Mouse (Mus musculus): ENCODE results near the gene Stk38.
"Not testable (repeated sequence)": the region's sequence is repeated elsewhere in the genome, so short reads cannot be mapped to it uniquely, and the experiment has no call there.

Stk38 gene

GRCm38 (mm10) chr17:29035506-29035905, 27.7 kb upstream of the Stk38 start:
- peak; percentile 55 for DNase-seq (ENCODE audit: low read depth)

- DNase-seq (ENCODE audit: low read depth): peak; percentile 63
These were observed 26.5 kb upstream of the Stk38 start for GRCm38 (mm10) chr17:29034264-29034663.

- peak; percentile 59 for DNase-seq (ENCODE audit: low read depth)
These were observed 25.8 kb upstream of the Stk38 start for GRCm38 (mm10) chr17:29033569-29034061.

- peak; percentile 99 for DNase-seq (ENCODE audit: low read depth)
These were observed 24.7 kb upstream of the Stk38 start, which contains the start of gene Srsf3 for GRCm38 (mm10) chr17:29032274-29033069. Srsf3 (plus strand) TSS chr17:29032628.

GRCm38 (mm10) chr17:29031771-29032273, 24.0 kb upstream of the Stk38 start:
- DNase-seq (ENCODE audit: low read depth): peak; percentile 87

GRCm38 (mm10) chr17:29031085-29031711, 23.4 kb upstream of the Stk38 start:
- DNase-seq (ENCODE audit: low read depth): not testable (repeated sequence)

- peak; percentile 50 for DNase-seq (ENCODE audit: low read depth)
These were observed 22.7 kb upstream of the Stk38 start for GRCm38 (mm10) chr17:29030321-29031034.

GRCm38 (mm10) chr17:29026652-29027356, 19.0 kb upstream of the Stk38 start:
- DNase-seq (ENCODE audit: low read depth): no peak

- DNase-seq (ENCODE audit: low read depth): no peak
These were observed 17.2 kb upstream of the Stk38 start for GRCm38 (mm10) chr17:29024896-29025565.

GRCm38 (mm10) chr17:29024047-29024892, 16.5 kb upstream of the Stk38 start:
- no peak for DNase-seq (ENCODE audit: low read depth)

DNA sequence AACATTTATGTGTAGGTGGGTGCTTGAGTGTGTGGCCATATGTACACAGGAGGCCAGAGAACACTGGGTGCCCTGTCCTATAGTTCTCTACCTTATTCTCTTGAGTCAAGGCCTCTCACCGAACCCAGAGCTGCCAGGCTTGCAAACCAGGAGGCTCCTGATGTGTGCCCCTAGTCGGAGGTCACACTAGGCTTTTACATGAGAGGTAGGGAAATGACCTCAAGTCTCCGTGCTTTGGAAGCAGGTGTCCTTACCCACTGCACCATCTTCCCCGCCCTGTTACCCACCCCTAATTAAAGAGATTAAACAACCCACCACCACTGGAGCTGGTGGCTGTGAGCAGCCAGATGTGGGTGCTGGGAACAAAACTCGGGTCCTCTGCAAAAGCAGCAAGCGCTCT, 15.6 kb upstream of the Stk38 start:
- DNase-seq (ENCODE audit: low read depth): no peak

GRCm38 (mm10) chr17:29022230-29022819, 14.5 kb upstream of the Stk38 start:
- DNase-seq (ENCODE audit: low read depth): peak; percentile 58

DNA sequence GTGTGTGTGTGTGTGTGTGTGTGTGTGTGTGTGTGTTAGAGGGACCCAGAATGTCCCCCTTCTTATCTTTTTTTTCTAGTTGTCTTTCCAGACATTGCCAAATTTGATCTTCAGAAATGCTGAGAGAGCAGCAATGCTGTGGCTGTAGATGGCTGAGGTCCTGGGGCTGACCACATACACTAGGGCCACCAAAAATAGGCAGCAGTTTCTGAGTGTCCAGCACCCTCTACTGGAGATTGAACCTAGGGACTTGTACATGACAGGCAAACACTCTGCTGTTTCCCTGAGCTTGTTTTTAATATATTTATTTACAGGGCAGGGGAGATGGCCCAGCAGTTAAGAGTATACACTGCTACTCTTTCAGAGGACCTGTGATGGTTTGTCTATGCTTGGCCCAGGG, 12.6 kb upstream of the Stk38 start:
- no peak for DNase-seq (ENCODE audit: low read depth)

DNA sequence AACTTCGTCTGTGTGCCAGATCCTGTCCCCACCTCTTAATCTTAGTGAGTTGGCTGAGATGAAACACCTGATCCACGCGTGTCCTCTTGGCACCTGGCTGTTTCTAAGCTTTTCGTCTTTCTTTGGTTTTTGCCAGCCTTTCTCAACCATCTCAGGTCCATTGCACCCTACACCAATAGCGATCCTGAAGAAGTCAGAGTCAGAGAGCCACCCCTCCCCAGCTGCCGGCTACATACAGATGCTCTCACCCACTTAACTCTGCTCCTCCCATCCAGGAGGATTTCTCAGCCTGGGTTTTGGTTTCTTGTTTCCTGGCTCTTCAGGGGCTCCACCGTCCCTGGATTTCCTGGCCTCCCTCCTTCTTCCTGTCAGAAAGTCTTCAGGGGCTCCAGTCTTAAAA, 11.6 kb upstream of the Stk38 start:
- DNase-seq (ENCODE audit: low read depth): no peak

- peak; percentile 52 for DNase-seq (ENCODE audit: low read depth)
These were observed 10.6 kb upstream of the Stk38 start for GRCm38 (mm10) chr17:29018292-29018984.

- no peak for DNase-seq (ENCODE audit: low read depth)
These were observed 8.9 kb upstream of the Stk38 start for GRCm38 (mm10) chr17:29016705-29017104.

- peak; percentile 88 for DNase-seq (ENCODE audit: low read depth)
These were observed 7.8 kb upstream of the Stk38 start for GRCm38 (mm10) chr17:29015638-29016037.

- no peak for DNase-seq (ENCODE audit: low read depth)
These were observed 6.4 kb upstream of the Stk38 start for GRCm38 (mm10) chr17:29014235-29014634.

DNA sequence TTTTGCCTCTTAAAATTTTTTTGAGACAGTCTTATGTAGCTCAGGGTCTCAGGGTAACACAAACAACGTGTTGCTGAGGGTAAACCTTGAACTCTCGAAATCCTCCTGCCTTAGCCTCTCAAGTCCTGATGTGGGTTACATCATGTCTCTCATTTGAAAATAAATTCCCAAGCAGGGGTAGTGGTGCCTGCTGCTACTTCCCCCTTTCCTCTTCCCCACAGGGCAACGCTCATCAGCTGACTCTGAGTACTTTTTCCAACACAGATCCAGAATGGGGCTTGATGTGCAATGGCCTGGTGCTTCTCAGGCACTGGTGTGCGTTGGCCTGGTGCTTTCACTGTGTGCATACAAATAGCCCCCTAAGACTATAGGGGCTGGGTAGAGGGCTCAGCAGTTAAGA, 1.4 kb upstream of the Stk38 start:
- no peak for DNase-seq (ENCODE audit: low read depth)

Measured in induced T-regulatory cell, adult 2 months (primary cell).